Mouse (Mus musculus) left cerebral cortex, adult 2 months (tissue): ENCODE data around the gene Izumo1r. TPM values are rescaled to one million over a fixed set of nuclear protein-coding genes. Genes with fewer than 3 reads are reported as not detected.
"Not testable (repeated sequence)": the region's sequence is repeated elsewhere in the genome, so short reads cannot be mapped to it uniquely, and the experiment has no call there.

ENCODE experiments used
- DNase-seq, 2 experiments: peaks; one replicate each; pipeline ENCODE4 v3.0.0; 2021 to 2022; ENCODE audit warnings: low spot score in 2 of 2, mixed read lengths in 1 of 2; ENCODE audit errors: extremely low spot score in 1 of 2
- H3K27ac ChIP-seq: fragments of 200-600 bp; 2 replicates; pipeline ENCODE4 v1.8.1; 2022
- H3K4me3 ChIP-seq: fragments of 200-600 bp; 2 replicates; pipeline ENCODE4 v1.8.1; 2022
- CTCF ChIP-seq: fragments of 200-600 bp; IDR thresholded peaks from 2 replicates; pipeline ENCODE4 v1.8.1; 2022; ENCODE audit warnings: antibody characterized with exemption, mild to moderate bottlenecking, moderate library complexity
- intact Hi-C: fragments of 180-260 bp; cut with DNase I; formaldehyde crosslinking; loops from one replicate; pipeline ENCODE4 v1.15.1; 2025
- total RNA-seq, 2 experiments: library from RNA; stranded (reverse); gene quantifications; 2 replicates each; pipeline ENCODE4 v1.2.3; 2021

Gene Izumo1r
- total RNA-seq, 2 experiments from 2014 or later, result not detected

GRCm38 (mm10) chr9:14902416-14902815 lies 1.3 kb downstream of the Izumo1r start:
- no peak overlapping the region for H3K27ac ChIP-seq
- no peak for DNase-seq
- intact Hi-C loops, result no loop called here
- H3K4me3 ChIP-seq, result no peak overlapping the region
- TF ChIP-seq CTCF, result no peak

DNA sequence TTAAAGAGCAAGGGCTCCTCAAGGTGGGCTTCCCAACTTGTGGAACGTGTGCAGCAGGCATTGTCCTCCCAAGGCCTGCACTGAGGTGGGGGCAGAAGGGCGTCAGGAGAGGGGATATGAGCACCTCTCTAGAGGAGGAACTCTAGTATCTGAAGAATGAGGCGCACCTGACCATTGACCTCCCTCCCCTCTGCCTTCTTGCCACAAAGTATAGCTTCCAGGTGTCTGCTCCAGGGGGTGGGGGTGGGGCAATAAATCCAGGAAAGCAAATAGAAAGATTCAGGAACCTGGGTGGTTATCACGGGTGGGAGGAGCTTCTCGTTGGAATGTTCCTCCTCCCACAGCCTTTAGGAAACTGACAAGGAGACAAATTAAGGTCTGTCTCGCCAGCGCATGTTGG lies 2.0 kb downstream of the Izumo1r start:
- TF ChIP-seq CTCF, result no peak
- H3K27ac ChIP-seq, result no peak overlapping the region
- intact Hi-C loops, result no loop called here
- H3K4me3 ChIP-seq, result no peak overlapping the region
- DNase-seq, result no peak

GRCm38 (mm10) chr9:14897102-14897501 lies 6.6 kb downstream of the Izumo1r start:
- no peak overlapping the region for H3K4me3 ChIP-seq
- no peak for TF ChIP-seq CTCF
- intact Hi-C loops, result no loop called here
- no peak for DNase-seq
- no peak overlapping the region for H3K27ac ChIP-seq

- Histone ChIP-seq H3K4me3 (no peak overlapping the region), H3K27ac (no peak overlapping the region)
- intact Hi-C loops, result no loop called here
- no peak for TF ChIP-seq CTCF
- DNase-seq, result no peak
Measured at GRCm38 (mm10) chr9:14895237-14895835, 8.4 kb downstream of the Izumo1r start.

- Histone ChIP-seq H3K4me3 (no peak overlapping the region), H3K27ac (no peak overlapping the region)
- DNase-seq, result no peak
- peak; percentile 33 for TF ChIP-seq CTCF
- intact Hi-C loops, result no loop called here
Measured at GRCm38 (mm10) chr9:14894628-14895027, 9.1 kb downstream of the Izumo1r start.

DNA sequence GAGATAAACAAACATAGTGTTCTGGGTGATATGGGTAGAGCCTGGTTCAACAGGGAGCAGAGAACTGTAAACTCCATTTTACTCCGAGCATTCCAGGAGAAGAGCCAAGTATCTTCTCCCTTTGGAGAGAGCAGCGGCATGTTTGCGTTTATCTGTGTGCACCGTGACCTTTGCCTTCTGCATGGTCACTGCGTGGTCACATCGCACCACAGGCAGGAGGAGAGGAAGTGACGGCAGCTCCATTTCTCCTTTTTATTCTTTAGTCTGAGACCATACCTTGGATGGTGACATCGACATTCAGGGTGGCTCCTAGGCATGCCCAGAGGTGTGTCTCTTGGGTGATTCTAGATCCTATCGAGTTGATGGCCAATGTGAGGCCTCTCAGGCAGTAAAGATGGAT lies 10.4 kb downstream of the Izumo1r start:
- intact Hi-C loops, result no loop called here
- DNase-seq, result no peak
- Histone ChIP-seq H3K4me3 (no peak overlapping the region), H3K27ac (no peak overlapping the region)
- no peak for TF ChIP-seq CTCF

- no peak for DNase-seq
- Histone ChIP-seq H3K27ac (no peak overlapping the region), H3K4me3 (no peak overlapping the region)
- no peak for TF ChIP-seq CTCF
- intact Hi-C loops, result no loop called here
Measured at GRCm38 (mm10) chr9:14891891-14892290, 11.9 kb downstream of the Izumo1r start.

DNA sequence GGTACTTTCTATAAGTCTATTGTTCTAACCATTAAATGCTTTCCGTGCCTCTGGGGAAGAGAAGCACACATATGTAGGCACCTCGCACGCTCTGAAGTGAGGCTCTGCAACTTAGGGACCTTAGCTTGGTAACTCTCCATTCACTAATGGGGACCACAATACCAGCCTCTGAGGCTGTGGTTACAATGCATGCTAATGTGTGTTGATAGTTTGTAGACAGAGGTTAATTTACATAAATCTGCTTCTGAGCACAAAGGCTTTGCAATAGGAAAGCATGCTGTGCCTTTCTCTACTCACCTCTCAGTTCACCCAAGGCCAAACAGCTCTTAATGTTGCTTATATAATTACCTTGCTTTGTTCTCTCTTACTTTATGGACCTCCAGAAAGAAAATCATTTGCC lies 13.1 kb downstream of the Izumo1r start:
- TF ChIP-seq CTCF, result no peak
- intact Hi-C loops, result no loop called here

DNA sequence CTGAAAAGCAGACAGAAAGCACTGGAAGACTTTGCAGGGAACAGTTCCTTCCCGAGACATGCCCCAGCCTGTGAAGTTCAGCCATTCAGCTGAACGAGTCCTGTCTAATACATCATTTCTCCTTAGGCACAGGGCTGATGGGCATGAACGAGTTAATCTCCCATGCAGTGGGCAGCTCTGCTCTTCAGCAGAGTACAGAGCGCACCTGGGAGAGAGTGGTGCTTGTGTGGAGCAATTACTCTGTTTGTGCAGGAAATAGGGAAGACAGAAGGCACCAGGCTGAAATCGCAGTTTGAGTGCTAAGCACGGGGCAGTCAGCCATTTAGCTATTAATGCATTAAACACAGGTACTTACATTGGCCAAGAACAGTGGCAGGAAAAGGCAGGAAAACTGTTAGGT lies 15.1 kb downstream of the Izumo1r start:
- intact Hi-C loops, result no loop called here
- TF ChIP-seq CTCF, result no peak

More for the DNA sequence above, 13.1 kb downstream of the Izumo1r start:
- no peak overlapping the region for H3K4me3 ChIP-seq
- no peak overlapping the region for H3K27ac ChIP-seq
- no peak for DNase-seq

DNA sequence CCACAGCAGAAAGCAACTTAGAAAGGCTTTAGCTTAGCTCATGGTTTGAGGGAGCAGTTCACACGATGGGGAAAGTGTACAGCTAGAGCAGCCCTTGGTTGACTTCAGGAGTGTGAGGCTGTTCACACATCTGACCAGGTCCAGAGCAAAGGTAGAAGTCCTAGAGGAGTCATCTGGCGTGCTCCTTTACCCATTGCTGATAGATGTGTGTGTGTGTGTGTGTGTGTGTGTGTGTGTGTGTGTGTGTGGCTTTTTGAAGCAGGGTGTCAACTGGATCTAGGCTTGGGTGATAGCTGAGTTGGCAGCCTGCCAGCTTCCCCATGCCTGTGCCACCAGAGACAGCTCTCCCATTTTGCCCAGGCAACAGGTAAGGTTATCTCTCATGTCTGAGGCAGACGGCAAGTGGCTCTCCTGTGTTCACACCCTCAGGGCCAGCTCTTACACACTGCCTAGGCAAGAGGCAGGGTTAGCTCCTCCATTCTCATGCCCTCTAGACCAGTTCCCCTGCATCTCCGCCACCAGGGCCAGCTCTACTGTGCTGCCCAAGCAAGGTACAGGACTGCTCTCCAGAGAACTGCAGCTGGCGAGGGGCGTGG lies 15.9 kb downstream of the Izumo1r start:
- intact Hi-C loops, result no loop called here
- no peak for DNase-seq
- no peak overlapping the region for H3K4me3 ChIP-seq
- no peak overlapping the region for H3K27ac ChIP-seq
- TF ChIP-seq CTCF, result no peak

More for the DNA sequence above, 15.1 kb downstream of the Izumo1r start:
- Histone ChIP-seq H3K4me3 (no peak overlapping the region), H3K27ac (no peak overlapping the region)
- DNase-seq, result no peak

DNA sequence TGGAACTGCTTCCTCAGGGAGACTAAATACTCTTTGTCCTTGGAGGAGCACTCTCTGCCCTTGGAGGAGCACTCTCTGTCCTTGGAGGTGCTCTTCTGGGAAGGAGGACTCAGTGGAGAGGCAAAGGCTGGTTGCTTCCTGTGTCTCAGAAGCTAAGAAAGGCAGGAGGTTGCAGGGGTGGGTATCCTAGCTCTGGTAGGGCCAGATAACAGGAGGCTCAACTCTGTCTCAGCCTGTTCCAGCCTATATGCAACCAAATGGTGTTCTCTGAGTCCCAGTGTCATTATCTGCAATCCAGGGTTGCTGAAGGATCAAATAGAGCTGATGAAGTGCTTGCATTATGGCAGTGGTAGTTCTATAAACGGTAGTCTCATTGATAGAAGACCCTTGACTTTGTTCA lies 17.8 kb downstream of the Izumo1r start:
- intact Hi-C loops, result no loop called here
- no peak for TF ChIP-seq CTCF
- Histone ChIP-seq H3K4me3 (no peak overlapping the region), H3K27ac (no peak overlapping the region)
- DNase-seq, result no peak

- no peak; the same call in 1 of the 2 replicates for TF ChIP-seq CTCF
- Histone ChIP-seq H3K4me3 (no peak overlapping the region), H3K27ac (no peak overlapping the region)
- intact Hi-C loops, result no loop called here
- DNase-seq, result no peak
Measured at GRCm38 (mm10) chr9:14885151-14885550, 18.6 kb downstream of the Izumo1r start.

DNA sequence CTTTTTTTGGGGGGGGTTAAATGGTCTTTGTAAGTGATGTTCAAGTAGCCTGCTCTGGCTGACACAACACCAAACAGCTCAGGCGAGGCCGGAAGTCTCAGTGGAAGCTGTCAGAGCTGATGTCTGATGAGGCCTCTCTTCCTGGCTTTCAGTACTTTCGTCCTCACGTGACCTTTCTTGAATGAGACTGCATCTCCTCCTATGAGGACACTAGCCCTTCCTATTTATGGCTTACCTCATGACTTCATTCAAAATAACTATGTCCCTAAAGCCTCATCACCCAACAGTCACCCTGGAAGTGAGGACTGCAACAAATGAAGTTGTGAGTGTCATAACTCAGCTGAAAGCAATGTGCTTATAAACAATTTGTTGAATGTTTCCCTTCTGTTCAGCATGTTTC lies 19.1 kb downstream of the Izumo1r start:
- intact Hi-C loops, result no loop called here
- no peak for TF ChIP-seq CTCF
- DNase-seq, result no peak

DNA sequence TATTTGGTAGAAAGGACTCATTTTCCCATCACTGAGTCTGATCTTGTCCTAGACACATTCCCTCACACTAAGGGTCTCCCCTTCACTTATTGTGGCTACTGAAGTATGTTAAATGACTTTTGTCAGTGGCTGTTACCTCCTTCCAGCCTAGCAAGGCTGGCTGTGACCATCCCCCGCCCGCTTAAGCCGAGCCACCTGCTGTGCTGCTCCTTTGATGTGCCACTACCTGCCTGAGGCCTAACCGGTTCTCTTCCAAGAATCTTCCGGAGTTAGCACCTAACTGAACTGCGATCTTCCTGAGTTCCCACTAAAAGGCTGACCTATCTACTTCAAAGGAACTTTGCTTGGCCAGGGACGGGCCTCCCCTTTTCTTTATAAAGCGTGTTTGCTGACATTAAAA lies 27.2 kb downstream of the Izumo1r start:
- H3K27ac ChIP-seq, intact Hi-C loops, H3K4me3 ChIP-seq, DNase-seq: not testable (repeated sequence)

More for the DNA sequence above, 19.1 kb downstream of the Izumo1r start:
- Histone ChIP-seq H3K27ac (no peak overlapping the region), H3K4me3 (no peak overlapping the region)
